Mouse (Mus musculus): ENCODE data around the gene Alox8.

DNA sequence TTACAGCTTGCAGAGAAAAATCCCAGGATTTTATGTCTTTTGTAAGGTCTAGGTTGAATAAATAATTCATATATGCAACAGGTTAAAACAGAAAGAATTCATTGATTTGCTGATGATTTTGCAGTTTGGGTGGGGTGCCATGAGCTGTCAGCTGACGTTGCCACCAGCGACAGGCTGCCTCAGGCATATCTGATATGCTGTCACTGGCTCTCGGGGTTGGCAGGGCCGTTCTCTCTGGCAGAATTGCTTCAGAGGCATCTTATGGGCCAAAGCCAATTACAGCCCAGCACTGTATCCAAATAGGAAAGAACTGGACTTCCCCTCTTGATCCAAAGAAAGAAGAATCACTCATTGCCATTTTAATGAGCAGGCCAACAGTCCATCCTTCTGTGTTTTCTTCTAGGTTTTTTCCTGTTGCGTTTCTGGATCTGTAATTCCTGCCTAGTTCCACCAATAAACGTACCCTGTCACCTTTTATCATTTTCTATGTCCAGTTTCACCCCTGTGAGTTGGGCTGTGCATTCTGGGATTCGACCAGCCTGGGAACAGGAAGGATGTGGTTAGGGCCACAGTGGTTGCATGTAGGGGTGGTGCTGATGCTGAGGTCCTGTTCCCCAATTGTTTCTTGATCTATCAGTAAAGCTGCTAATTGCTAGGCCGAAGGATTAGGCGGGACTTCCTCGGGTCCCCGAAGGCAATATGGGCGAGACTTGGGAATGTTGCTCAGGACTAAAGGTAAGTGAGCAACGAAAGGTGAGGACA lies 5.0 kb upstream of the Alox8 start:
- TF ChIP-seq CTCF (IDR thresholded peaks at IDR 0.05; ENCODE audit: low read depth, low read length) = no peak
- TF ChIP-seq POLR2A (IDR thresholded peaks at IDR 0.05; ENCODE audit: extremely low read depth, insufficient read depth, low read length) = no peak
